Mouse (Mus musculus) 3T3-L1 (cell line): ENCODE results near the gene Fstl4.

Experiments
- DNase-seq: peaks from one replicate; pipeline ENCODE4 v3.0.0-alpha.2; 2015; ENCODE audit warnings: low read depth, low spot score

The Fstl4 gene

DNA sequence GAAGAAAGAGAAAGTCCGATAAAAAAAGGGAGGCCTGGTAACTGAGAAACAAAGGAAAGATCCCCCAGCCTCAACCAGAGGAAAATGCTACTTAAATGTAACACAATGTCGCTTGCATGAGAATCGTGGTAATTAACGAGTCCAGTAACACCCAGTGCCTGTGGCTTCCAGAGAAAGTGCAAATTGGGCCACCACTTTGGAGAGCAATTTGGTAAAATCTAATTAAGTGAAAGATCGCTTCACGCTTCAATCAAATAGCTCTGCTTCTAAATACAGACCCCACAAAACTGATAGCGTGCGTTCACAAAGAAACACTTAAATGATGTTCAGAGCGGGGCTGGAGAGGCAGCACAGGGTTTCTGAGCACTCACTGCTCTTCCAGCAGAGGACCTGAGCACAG is 446.4 kb downstream of the Fstl4 start:
- no peak for DNase-seq

DNA sequence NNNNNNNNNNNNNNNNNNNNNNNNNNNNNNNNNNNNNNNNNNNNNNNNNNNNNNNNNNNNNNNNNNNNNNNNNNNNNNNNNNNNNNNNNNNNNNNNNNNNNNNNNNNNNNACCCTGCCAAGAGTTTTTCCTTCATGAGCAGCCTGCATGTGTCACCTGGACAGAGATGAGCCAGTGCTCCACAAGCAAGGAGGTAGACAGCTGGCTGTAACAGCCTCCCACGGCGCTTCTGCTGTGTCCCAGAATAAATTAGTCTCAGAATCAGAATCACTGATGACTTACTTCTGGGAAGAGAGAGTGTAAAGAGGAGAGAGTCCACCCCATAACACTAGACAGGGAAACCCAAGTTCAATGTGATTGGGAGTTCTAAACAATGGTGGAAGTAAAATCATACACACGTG is 464.6 kb downstream of the Fstl4 start:
- no peak for DNase-seq

DNA sequence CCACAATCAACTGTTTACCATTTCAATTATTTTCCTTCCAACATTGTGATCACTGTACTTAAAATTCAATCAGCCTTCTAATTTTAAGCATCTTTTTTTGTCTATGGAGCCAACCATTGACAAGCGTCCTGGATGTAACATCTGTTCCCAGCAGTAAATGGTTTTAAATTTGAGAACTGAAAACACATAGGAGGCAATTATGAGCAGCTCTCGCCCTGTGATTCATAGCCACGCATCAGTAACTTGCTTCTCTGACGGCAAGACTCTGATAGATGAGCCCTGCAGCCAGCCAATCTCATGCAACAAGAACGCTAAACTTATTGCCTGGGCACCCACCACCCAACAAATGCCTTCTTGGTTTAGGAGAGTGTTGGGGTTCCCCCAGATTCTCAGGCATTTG is 467.4 kb downstream of the Fstl4 start:
- no peak for DNase-seq

DNA sequence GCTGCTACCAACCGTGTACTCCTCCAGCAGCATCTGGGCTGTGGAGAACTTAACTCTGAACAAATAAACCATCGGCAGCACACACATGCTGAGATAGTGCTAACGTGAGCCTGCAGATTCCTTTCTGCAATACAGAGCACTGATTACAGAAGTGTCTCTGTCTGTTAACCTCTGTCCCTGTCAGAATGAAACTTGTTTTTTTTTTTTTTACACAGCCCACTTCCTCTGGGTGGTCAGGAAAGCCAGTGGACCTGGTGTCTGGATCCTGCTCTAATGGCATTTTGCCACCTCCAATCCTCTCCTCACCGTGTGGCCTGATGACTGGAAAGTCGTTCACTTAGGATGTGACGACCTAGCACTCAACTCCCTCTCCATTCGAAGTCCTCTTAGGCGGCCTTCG is 469.2 kb downstream of the Fstl4 start:
- DNase-seq = no peak
